Mouse (Mus musculus) cerebellum, postnatal 36 days (tissue): ENCODE data around the gene Lrch3.
"Not testable (repeated sequence)": the region's sequence is repeated elsewhere in the genome, so short reads cannot be mapped to it uniquely, and the experiment has no call there.

Experiments used
- DNase-seq, 2 experiments: peaks; one replicate each; pipeline ENCODE4 v3.0.0; 2021 to 2022; ENCODE audit warnings: mixed read lengths in 2 of 2

Lrch3 gene

DNA sequence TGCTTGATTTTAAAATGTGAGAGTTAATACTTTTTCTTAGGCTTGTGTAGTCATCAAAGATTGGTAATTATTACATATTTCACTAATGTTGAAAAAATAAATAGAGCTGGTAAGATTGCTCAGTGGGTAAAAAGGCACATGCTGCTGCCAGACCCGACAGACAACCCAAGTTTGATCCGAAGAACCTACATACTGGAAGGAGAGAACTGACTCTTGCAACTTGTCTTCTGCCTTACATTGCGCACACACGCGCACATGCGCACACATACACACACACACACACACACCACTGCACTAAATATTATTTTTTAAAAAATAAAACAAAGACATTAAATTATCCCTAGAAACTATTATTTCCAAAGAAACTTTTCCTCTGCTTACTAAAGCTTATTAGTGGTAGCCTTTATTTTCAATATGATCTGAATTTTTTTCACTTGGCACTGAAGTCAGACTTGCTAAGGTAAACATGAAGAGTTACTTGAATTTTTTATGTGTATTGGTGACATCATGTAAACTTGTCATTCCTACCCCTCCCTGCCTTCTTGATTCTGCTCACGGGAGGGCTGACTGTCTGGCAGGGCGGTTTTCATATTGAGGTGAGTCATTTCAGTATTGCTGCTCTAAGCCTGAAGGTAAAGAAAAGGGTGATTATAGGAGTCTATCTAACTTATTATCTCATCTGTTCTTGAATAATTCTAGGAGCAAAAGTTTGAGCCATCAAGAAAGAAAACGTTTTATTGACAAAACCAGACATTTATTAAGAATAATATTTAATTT is 1.6 kb downstream of the Lrch3 start:
- no peak for DNase-seq

DNA sequence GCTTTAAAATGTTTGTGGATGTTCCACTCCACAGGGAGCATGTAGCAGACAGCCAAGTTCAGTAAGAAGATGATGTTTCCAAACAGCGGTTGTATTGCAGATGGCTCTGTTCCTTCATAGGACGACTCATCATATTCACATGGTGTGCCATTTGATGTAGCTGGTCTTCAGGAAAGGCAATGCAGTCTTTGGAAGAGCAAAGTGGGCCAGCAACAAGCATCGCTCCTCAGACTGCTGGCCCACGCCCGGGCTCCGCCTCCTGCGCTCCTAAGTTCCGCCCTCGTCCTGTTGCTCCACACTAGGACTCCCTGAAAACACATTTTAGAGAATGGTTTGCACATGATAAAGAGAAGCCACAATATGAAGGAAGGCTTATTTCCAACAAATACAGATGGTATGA is 12.7 kb downstream of the Lrch3 start:
- not testable (repeated sequence) for DNase-seq

DNA sequence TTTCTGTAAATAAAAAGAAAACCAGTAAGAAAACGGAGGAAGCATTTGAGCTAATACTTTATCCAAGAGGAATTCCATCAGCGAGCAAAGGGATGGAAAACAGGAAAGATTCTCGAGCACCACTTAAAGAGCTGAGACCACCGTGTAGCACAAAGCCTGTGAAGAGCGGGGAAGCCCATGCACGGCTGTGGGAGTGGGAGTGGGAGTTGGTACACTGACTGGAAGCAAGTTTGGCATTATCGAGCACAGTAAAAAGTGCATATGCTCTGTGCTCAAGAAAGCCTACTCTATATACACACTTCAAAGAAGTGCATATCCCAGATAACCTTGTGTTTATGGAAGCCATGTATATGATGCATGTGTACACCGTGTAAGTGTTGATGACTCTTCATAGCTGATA is 13.1 kb downstream of the Lrch3 start:
- DNase-seq: no peak

DNA sequence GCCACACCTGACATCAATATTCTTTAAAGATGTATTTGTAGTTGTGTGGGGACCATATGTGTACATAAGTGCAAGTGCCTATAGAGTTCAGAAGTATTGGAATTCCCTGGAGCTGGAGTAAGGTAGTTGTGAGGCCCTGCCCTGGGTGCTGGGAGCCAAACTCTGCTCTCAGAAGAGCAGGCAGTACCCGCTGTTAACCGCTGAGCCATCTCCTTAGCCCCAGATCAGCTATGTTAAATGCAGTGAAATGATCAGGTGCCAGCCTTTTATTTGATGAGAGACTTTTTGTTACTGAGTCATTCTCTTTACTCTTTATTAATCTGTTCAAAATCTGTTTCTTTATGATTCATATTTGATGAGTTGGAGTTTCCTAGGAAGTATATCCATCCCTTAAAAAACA is 16.0 kb downstream of the Lrch3 start:
- no peak for DNase-seq

DNA sequence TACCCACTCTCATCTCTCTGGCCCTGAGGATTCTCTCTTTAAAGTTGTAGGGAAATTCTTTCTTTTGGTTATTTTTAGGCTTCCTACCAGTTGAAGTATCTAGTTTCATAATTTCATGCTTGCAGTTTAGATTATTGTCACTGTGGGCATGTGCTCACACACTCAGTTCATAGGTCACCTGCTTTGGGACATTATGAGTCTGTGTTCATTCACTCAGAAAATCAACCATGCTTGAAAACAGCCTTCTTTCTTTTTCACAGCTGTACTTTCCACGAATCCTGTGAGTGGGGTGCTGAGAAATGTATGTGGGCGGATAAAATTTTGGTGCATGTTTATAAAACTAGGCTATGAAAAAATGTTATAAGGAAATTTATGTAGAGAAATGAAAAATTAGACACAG is 20.6 kb downstream of the Lrch3 start:
- no peak for DNase-seq

DNA sequence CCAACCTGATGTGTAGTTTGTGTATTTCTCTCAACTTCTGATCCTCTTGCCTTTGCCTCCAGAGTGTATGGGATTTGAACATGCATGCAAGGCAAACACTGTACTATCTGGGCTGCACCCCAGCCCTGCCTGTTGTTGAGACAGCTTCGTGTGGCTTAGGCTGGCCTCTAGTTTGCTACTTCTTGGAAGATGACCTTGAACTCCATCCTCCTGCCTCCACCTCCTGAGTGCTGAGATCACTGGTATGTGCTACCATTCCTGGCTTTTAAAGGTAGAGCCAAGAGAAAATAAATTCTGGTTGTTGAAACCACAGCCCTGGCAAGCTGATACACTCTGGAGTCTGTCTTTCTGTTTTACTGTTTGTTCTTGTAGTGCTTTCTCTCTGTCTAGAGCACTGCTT is 21.2 kb downstream of the Lrch3 start:
- DNase-seq: no peak

DNA sequence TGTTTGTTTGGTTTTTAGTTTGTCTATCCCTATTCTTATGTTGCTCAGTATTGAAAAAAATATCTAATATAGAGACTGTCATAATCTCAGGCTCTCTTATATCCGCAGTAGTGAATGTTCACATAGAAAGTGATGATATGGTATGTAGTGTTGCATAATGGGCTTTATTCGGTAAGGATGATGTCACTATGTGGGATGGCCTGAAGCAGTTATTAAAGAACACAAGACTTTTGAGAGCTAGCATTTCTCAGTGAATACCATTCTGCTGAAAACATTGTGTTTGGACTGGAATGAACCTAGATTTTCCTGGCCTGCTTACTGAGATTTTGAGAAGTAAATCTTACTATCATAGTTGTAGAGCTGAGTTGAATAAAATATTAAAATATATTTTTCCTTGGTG is 23.5 kb downstream of the Lrch3 start:
- DNase-seq: no peak

DNA sequence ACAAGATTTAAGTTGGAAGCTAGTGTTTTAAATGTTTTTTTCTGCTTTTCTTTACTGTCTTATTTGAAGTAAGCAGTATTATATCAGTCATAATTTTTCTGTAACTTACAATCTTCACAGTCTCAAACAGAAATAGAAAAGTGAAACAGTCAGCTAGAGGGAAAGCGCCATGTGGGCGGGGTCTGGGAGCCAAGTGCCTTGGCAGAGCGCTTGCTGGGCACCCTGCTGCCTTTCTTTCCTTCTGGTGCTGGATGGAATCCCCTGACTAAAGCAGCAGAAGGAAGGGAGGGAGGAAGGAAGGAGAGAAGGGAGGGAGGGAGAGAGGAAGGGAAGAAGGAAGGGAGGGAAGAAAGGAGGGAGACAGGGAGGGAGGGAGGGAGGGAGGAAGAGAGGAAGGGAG is 25.4 kb downstream of the Lrch3 start:
- DNase-seq: peak; percentile 69 to 78

DNA sequence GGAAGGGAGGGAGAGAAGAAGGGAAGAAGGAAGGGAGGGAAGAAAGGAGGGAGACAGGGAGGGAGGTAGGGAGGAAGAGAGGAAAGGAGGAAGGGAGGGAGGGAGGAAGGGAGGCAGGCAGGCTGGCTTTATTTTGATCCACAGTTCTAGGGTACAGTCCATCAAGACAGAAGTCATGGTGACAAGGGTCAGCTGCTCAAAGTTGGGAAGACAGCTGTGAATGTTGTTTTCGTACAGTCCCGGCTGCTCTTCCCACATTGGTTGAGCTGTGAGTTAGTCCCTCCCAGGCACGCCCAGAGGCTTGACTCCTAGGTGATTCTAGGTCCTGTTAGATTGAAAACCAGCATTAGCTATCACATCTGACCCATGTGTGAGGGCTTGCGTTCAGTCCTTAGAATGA is 25.8 kb downstream of the Lrch3 start:
- not testable (repeated sequence) for DNase-seq

DNA sequence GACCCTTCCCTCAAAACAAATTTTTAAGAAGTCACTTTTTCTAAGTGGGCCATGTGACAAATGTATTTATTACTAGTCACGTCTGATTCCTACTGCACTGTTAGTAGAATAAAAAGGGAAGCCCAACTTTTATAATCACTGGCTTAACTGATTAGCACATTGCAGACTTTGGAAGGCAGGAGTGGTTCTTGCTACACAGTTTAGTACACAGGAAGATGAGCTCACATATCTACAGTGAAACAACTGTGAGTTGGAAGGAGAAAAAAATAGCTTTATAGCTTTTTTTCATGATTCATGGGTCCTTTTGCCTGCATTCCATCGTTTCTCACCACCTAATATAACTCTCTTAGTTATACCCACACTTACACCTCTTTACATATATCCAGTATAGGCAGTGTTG is 27.3 kb downstream of the Lrch3 start:
- DNase-seq: not testable (repeated sequence)

DNA sequence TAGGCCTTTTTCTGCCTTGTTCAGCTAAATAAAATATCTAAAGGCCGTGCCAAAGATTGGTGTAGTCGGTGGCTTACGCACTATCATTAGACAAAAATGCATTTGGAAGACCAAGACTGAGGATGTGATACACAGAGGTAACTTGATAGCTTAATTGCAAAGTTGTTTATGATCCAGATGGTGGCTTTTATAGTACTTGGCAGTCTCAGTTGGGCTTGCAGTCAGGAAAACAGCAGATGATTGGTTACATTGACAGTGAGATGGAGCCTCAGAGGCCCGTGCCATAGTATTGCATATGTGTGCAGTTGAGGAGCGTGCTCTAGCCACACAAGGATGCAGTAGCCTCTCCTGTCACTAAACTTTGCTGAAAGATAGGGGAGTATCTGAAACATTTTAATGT is 28.8 kb downstream of the Lrch3 start:
- DNase-seq: no peak

DNA sequence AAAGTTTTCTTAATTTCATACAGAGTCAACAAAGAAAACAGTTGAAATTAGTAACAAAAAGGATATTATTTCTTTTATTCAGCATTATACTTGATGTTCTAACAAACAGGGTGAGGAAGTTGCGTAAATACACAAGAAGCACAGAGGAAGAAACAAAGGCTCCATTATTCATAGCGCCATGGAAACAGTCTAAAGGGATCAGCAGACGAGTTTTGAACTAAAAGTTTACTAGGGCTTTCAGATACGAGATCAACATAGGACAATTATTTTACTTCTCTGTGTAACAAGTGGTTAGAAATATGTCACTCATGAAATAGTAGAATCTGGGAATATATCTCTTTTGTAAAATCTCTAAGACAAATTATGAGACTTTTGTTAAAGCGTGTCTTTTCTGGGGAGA is 31.5 kb downstream of the Lrch3 start:
- no peak for DNase-seq

DNA sequence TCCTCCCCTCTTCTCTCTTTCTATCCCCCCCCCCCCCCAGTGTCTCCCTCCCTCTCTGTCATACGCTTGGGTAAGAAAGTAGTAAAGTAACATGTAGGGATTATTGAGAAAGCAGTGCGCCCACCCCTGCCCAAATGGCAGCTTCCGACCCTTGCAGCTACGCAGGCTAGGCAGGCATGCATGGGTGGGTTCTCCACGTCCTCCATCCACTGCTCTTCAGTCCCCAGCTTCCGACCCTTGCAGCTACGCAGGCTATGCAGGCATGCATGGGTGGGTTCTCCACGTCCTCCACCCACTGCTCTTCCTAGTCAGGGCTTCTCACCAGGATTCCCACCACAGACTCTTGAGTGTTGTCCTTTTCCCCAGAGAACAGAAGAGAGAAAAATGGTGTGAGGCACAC is 34.1 kb downstream of the Lrch3 start:
- no peak for DNase-seq

DNA sequence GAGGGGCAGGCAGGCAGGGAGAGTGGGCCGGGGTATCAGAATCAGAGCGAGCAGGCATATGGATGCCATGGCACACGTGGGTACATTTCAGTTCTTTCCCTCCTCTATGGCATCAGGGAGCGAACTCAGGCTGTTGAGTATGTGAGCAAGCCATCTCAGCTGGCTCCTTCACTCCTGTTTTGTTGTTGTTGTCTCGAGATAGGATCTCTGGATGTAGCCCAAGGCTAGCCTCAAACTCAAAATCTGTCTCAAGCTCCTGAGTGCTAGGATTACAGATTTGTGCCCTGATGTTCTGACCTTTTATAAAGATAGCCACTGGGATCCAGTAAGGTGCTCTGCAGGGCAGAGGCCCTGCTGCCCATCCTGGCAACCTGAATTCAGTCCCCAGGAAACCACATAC is 34.8 kb downstream of the Lrch3 start:
- DNase-seq: no peak

DNA sequence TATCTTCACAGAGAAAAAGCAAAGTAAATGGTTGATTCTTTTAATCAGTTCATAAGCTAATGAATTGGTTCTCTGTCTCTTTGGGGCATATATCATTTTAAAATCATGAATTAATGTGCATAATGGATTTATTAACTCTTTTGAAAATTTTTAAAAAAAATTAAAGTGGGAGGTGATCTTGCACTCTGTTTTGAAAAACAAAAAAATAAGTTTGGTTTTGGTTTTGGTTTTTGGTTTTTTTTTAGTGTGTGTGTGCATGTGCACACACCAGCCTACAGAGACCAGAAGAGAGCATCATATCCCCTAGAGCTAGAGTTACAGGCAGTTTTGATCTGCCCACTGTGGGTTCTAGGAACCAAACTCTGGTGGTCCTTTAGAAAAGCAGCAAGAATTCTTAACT is 35.4 kb downstream of the Lrch3 start:
- DNase-seq: no peak

DNA sequence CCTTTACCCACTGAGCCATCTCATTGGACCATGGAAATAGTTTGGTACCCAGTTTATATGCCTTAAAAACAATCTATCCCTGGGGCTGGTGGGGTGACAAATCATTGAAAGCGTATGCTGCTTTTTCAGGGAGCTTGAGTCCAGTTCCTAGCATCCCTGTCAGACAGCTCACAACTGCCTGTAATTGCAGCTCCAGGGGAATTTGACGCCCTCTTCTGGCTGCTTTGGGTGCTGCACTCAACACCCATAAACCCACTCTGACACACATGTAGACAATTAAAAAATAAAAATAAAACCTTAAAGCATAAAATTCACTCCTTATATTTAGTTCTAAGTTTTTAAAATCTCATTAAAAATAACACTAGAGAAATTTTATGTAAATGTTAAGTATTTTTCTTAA is 37.2 kb downstream of the Lrch3 start:
- no peak for DNase-seq

DNA sequence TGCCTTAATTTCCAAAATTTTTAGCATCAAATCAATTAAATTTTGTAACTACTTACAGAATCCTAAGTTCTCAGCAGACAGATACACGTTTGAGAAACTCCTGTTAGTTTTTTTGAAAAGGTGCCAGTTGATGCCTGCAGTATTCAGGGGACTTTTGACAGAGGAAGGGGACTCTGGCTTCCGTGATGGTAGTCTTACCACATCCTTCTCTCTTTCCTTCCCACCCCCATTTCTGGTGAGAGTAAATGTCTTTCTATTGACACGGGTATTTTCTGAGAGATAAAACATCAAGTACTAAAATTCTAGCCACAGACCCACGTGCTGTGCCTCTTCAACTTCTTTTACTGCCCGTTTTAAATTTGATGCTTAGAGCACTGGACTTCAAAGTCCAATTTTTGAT is 39.9 kb downstream of the Lrch3 start:
- DNase-seq: no peak

DNA sequence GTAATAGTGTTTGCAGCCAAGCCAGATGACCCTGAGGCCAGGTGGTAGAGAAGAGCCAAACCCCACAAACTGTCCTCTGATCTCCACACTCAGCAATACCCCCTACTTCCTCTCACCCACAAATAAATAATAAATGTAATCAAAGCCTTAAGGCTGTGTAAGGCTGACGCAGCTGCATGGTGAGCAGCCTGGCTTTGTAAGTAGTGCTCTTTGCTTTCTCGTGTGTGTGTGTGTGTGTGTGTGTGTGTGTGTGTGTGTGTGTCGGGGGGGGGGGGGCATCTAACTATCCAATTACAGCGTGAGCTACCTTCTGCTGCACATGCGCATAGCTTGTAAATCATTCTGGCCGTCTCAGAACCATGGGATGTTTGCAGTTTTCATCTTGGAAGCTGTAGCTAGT is 40.4 kb downstream of the Lrch3 start:
- no peak for DNase-seq

DNA sequence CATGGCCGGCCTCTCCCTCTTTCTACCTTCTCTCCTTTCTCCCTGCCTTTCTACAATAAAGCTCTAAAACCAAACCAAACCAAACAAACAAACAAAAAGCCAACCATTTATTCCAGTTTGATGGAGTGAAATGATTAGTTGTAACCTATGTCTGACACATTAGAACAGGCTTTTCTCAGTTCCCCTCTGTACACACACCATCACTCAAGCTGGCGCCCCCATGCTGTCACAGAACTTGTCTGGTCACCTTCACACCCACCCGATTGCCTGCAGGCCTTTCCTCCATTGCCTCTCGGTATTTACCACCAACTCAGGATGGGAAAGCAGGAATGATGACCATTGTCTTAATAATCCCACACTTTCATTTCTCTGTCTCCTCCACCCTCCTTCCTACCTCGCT is 43.0 kb downstream of the Lrch3 start:
- no peak for DNase-seq

DNA sequence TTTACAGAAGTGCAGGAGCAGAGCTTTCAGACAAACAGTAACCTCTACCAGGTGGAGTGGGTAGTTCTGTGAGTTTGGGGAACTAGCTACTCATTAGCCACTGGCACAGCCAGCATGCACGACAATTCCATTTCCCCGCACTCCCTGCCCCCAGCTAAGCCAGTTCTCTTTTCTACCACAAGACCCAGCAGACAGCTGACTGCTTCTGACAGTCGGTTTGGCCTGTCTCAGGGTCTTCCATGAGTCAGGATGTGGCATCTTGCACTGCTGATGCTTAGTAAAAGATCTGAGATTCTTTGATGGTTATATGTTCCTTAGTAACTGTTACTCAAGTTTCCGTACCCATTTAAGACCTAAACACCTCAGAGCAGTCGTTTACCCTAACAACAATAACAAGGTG is 58.6 kb downstream of the Lrch3 start:
- DNase-seq: no peak

DNA sequence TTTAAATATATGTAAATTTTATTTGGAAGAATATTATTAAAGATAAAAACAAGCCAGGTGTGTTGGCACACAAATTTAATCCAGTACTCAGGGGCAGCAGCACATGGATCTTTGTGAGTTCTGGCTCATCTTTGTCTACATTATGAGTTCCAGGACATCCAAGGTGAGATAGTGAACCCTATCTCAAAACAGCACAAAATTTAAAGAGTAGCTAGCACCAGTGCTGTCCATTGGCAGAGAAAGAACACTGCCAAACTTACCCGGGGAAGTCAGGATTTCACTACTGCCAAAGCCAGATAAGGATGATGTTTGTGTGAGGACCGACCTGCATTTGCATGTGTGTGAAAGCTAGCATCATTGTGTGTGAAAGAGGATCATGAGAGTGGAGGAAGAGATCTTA is 59.1 kb downstream of the Lrch3 start:
- no peak for DNase-seq

DNA sequence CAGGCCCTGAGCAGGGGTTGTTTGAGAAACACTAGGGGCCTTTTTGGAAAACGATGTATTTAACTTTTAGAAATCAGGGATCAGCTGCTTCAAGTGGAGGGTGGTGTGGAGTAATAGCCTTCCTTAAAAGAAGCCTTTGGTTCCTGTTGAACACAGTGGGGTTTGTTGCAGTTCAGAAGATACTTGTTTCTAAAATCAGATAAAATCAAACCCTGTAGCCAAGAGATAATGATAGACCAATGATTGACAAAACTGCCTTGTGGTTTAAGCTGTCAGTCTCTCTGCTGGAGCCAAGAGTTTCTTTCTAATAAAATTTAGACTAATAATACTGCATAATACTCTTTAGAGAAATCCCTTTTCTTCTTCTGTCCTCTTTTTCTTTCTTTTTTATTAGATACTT is 66.3 kb downstream of the Lrch3 start:
- DNase-seq: no peak

DNA sequence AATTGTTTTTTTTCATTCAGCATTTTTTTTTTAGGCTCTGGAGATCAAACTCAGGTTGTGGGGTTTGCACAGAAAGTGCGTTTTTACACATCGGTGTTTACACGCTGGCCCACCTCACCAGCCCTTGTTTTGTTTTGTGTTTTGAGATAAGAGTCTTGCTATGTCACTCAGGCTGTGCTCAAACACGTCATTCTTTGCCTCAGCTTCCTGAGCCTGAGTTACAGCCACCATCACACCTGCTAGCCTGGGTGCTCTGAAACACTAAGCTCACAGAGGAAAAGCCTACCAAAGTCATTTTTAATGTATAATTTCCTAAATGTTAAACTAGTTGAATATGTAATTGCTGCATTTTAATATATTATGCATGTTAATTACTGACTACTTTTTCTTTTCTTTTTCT is 67.5 kb downstream of the Lrch3 start:
- no peak for DNase-seq

DNA sequence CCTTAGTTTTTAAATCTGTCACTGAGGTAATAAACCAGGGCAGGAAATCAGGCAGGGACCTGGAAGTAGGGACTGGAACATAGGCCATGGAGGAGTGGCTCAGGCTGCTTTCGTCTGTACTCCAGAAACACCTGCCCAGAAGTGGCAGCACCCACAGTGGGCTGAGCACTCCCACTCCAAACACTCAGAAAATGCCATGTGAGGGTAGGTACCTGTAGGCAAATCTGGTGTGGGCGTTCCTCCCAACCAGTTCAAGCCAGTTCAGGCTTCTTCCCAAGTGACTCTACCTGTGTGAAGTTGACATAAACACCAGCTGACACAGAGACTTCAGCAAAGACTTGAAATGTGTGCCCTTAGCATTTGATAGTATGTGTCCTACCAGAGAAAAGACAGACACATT is 70.7 kb downstream of the Lrch3 start:
- DNase-seq: no peak

DNA sequence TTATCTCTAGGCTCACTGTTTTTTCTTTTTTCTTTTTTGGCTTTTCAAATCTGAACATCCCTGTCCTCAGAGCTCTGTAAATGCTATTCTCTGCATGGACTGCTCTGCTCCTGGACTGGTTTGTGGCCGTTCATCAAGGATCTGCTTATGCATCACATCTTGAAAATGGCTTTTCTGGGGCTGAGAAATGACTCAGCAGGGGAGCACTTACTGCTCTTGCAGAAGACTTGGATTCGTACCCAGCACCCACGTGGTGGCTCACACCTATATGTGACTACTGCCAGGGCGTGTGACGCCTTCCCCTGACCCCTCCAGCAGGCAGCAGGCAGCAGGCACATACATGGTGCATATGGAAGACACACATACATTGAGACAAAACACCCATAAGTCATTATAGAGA is 78.3 kb downstream of the Lrch3 start:
- DNase-seq: no peak

DNA sequence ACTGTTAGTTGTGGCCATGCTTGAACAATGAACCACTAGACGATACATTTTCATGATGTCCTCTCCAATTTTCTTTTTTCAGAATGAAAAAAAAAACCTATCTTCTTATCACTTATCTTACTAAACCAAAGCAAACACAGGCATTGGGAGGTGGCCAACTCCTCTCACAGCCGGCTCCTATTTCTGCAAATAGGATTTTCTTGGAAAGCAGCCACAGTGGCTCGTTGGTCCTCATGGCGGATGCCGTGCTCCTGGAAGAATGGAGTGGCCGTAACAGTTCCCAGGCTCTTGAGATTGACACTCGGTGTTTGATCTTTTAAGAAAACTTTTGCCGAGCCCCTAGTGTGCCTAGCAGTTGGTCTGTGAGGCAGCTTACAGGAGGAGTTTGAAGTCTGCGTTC is 91.3 kb downstream of the Lrch3 start:
- peak; percentile 52 to 53 for DNase-seq
